Mouse (Mus musculus) spleen, adult 2 months (tissue): ENCODE measurements around the gene Edem1.

Experiments used
- CTCF ChIP-seq: fragments of 200-500 bp; IDR thresholded peaks from 2 replicates; pipeline ENCODE4 v1.5.1; 2011; ENCODE audit warnings: mild to moderate bottlenecking, inconsistent platforms; ENCODE audit not compliant: insufficient read depth, insufficient read length, insufficient replicate concordance; ENCODE audit errors: extremely low read depth
- POLR2A ChIP-seq: fragments of 200-500 bp; IDR thresholded peaks from 2 replicates; pipeline ENCODE4 v1.6.1; 2011; ENCODE audit warnings: low read depth, low read length, inconsistent platforms

- no peak for TF ChIP-seq POLR2A
- no peak for TF ChIP-seq CTCF
These were observed 45.1 kb upstream of the Edem1 start for GRCm38 (mm10) chr6:108783184-108783881.
